Mouse (Mus musculus): ENCODE measurements around the gene Aldh3a1. TPM values are rescaled to one million over a fixed set of nuclear protein-coding genes. Genes with fewer than 3 reads are reported as not detected.

The Aldh3a1 gene
- polyA plus RNA-seq, 1 experiment from 2014 or later = 0.08 TPM

DNA sequence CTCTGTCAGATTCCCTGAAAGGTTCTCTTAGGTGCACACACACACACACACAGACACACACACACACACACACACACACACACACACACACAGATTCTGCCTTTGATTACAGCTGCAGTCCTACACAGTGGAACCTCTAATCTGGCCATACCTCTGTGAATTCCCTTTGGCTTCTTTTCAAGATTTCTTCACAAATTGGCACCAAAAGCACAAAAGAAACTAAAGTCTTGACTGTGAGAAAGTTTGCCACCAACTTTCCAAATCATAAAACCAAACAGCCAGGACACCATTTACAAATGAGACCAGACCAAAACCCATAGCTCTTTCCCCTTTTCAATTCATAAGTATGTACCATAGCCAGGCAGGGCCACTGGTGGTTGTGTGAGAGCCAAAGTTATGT lies 9.4 kb upstream of the Aldh3a1 start:
- Histone ChIP-seq H3K36me3 (no peaks in the 10 kb centered on the region), H3K4me1 (peaks cover 7% of the 10 kb centered on the region; the same call in 1 of the 2 replicates), H3K4me3 (no peak overlapping the region), H3K27me3 (replicated peaks) (peaks cover 14% of the 10 kb centered on the region), H3K9me3 (no peaks in the 10 kb centered on the region), H3K9ac (no peak overlapping the region), H3K27ac (replicated peaks) (no peak overlapping the region), H3K4me2 (no peak overlapping the region)
- ATAC-seq (ENCODE audit: extremely low read depth, insufficient number of reproducible peaks, low FRiP score, low TSS enrichment) = no peak

GRCm38 (mm10) chr11:61199620-61200362 lies 7.5 kb upstream of the Aldh3a1 start:
- Histone ChIP-seq H3K9ac (no peak overlapping the region), H3K27ac (replicated peaks) (no peak overlapping the region), H3K27me3 (replicated peaks) (0 out of 2 replicates have a peak, but pooled peaks cover under 1% of the 10 kb centered on the region), H3K4me2 (no peak overlapping the region), H3K4me1 (peaks cover 7% of the 10 kb centered on the region; the same call in 1 of the 2 replicates), H3K36me3 (no peaks in the 10 kb centered on the region), H3K4me3 (no peak overlapping the region), H3K9me3 (no peaks in the 10 kb centered on the region)
- no peak for ATAC-seq (ENCODE audit: extremely low read depth, insufficient number of reproducible peaks, low FRiP score, low TSS enrichment)
- WGBS = 59% methylated on average over 4 of the region's 4 CpGs

DNA sequence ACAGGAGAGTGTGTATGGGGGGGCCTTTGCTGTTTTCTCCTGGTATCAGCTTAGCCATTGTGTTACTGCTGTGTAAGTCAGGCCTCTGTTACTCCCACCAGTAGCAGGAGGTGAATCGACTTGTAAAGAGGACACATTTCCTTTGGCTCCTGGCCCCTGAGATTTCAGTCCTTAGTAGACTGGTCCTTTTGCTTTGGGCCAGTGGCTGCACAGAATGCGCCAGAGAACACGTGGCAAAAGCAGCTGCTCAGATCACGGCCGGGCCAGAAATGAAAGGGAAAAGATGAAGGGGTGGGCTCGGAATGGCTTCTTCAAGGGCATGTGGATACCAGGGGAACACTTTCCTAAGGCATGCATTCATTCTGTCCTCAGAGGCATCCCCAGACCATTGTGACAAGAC lies 5.2 kb upstream of the Aldh3a1 start:
- 75% methylated on average over 6 of the region's 6 CpGs for WGBS
- no peaks in the 10 kb centered on the region for H3K36me3 ChIP-seq
- H3K27me3 ChIP-seq (replicated peaks) = no peaks in the 10 kb centered on the region
- H3K4me1 ChIP-seq = peaks cover 12% of the 10 kb centered on the region
- no peaks in the 10 kb centered on the region for H3K9me3 ChIP-seq
- no peak for ATAC-seq (ENCODE audit: extremely low read depth, insufficient number of reproducible peaks, low FRiP score, low TSS enrichment)
- no peak overlapping the region for H3K4me3 ChIP-seq
- no peak overlapping the region for H3K27ac ChIP-seq (replicated peaks)
- no peak overlapping the region for H3K9ac ChIP-seq
- no peak overlapping the region for H3K4me2 ChIP-seq

GRCm38 (mm10) chr11:61202810-61203209 lies 4.5 kb upstream of the Aldh3a1 start:
- no peak for ATAC-seq (ENCODE audit: extremely low read depth, insufficient number of reproducible peaks, low FRiP score, low TSS enrichment)
- H3K4me3 ChIP-seq = no peak overlapping the region
- peaks cover 18% of the 10 kb centered on the region for H3K4me1 ChIP-seq
- H3K4me2 ChIP-seq = no peak overlapping the region
- H3K9me3 ChIP-seq = no peaks in the 10 kb centered on the region
- H3K9ac ChIP-seq = no peak overlapping the region
- H3K27me3 ChIP-seq (replicated peaks) = no peaks in the 10 kb centered on the region
- no peaks in the 10 kb centered on the region for H3K36me3 ChIP-seq
- no peak overlapping the region for H3K27ac ChIP-seq (replicated peaks)
- WGBS = 72% methylated on average over 2 of the region's 2 CpGs

DNA sequence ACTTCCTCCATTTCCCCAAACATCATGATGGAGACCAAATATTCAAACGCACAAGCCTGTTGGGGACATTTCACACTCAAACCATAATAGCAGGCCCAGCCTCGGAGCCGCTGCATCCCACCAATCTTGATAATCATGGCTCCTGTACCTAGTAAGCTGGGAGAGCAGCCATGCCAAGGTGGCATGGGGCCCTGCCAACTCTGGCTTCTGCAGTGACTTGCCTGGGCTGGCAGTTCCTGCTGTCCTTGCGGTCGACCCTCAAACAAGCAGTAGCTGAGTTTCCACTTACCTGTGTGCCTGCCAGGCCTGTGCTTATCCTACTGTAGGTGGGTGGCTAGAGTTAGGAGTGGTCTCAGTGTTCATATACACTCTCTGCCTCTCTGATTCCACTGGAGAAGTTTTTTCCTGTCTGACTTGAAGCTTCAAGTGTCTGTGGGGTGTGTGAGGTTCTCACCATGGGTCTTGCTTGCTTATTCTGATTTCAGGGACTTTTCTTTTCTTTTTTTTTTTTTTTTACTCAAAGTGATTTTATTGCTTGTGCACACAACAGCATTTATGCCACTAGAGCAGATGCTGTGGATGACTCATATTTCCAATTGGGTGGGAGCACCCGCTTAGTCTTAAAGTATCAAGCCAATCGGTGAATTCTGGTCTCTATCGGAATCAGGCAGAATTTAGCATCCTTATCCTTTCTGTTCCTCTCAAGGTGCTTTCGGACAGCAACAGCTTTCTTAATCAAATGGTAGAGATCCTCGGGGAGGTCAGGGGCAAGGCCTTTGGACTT lies 2.0 kb upstream of the Aldh3a1 start:
- H3K27me3 ChIP-seq (replicated peaks) = peaks cover 13% of the 10 kb centered on the region
- H3K4me3 ChIP-seq = no peak overlapping the region
- H3K36me3 ChIP-seq = no peaks in the 10 kb centered on the region
- no peak overlapping the region for H3K27ac ChIP-seq (replicated peaks)
- no peak overlapping the region for H3K4me2 ChIP-seq
- peaks cover 22% of the 10 kb centered on the region for H3K4me1 ChIP-seq
- no peak overlapping the region for H3K9ac ChIP-seq
- no peaks in the 10 kb centered on the region for H3K9me3 ChIP-seq
- WGBS = 84% methylated on average over 10 of the region's 10 CpGs
- ATAC-seq (ENCODE audit: extremely low read depth, insufficient number of reproducible peaks, low FRiP score, low TSS enrichment) = no peak

DNA sequence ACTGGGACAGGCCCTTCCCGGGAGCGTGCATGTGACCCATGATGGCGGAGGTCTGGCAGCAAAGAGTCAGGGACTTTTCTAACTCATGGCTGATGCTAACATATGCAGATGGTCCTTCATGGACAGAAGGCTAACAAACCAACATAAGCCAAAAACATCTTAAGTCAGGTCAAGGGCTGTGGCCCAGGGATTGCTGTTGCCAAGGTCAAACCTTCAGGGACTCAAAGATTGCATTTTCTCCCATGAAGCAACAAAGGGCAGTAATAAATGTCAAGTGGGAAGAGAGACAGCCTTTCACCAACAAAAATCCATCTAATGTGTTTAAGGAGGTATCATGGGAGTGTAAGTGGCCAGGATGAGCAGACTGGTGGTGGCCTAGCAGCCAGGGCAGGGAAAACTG lies 1.2 kb upstream of the Aldh3a1 start:
- Histone ChIP-seq H3K4me3 (no peak overlapping the region), H3K27me3 (replicated peaks) (peaks cover 19% of the 10 kb centered on the region), H3K27ac (replicated peaks) (no peak overlapping the region), H3K4me1 (peaks cover 22% of the 10 kb centered on the region), H3K36me3 (no peaks in the 10 kb centered on the region), H3K9me3 (no peaks in the 10 kb centered on the region), H3K9ac (no peak overlapping the region), H3K4me2 (no peak overlapping the region)
- ATAC-seq (ENCODE audit: extremely low read depth, insufficient number of reproducible peaks, low FRiP score, low TSS enrichment) = no peak
- 89% methylated on average over 3 of the region's 3 CpGs for WGBS

GRCm38 (mm10) chr11:61208316-61208715 lies 979 bp downstream of the Aldh3a1 start:
- Histone ChIP-seq H3K4me3 (no peak overlapping the region), H3K9ac (no peak overlapping the region), H3K27ac (replicated peaks) (peak overlapping the region; percentile 61; the same call in 1 of the 2 replicates), H3K36me3 (no peaks in the 10 kb centered on the region), H3K9me3 (no peaks in the 10 kb centered on the region), H3K4me1 (peaks cover 25% of the 10 kb centered on the region), H3K27me3 (replicated peaks) (peaks cover 41% of the 10 kb centered on the region), H3K4me2 (no peak overlapping the region)
- no peak for ATAC-seq (ENCODE audit: extremely low read depth, insufficient number of reproducible peaks, low FRiP score, low TSS enrichment)
- WGBS = 66% methylated on average over 10 of the region's 10 CpGs

GRCm38 (mm10) chr11:61212102-61212501 lies 4.8 kb downstream of the Aldh3a1 start:
- WGBS = 26% methylated on average over 20 of the region's 20 CpGs

GRCm38 (mm10) chr11:61215936-61216335 lies 8.6 kb downstream of the Aldh3a1 start:
- H3K36me3 ChIP-seq = no peaks in the 10 kb centered on the region
- WGBS = 85% methylated on average over 3 of the region's 3 CpGs
- ATAC-seq (ENCODE audit: extremely low read depth, insufficient number of reproducible peaks, low FRiP score, low TSS enrichment) = no peak
- no peak overlapping the region for H3K9ac ChIP-seq
- peaks cover 2% of the 10 kb centered on the region for H3K4me1 ChIP-seq
- H3K9me3 ChIP-seq = no peaks in the 10 kb centered on the region
- no peak overlapping the region for H3K4me3 ChIP-seq
- H3K27ac ChIP-seq (replicated peaks) = no peak overlapping the region
- H3K4me2 ChIP-seq = no peak overlapping the region
- peaks cover 37% of the 10 kb centered on the region for H3K27me3 ChIP-seq (replicated peaks)

More at GRCm38 (mm10) chr11:61212102-61212501, 4.8 kb downstream of the Aldh3a1 start:
- no peak overlapping the region for H3K4me3 ChIP-seq
- no peak for ATAC-seq (ENCODE audit: extremely low read depth, insufficient number of reproducible peaks, low FRiP score, low TSS enrichment)
- peaks cover 55% of the 10 kb centered on the region for H3K27me3 ChIP-seq (replicated peaks)
- no peaks in the 10 kb centered on the region for H3K36me3 ChIP-seq
- no peak overlapping the region for H3K9ac ChIP-seq
- no peaks in the 10 kb centered on the region for H3K9me3 ChIP-seq
- H3K4me2 ChIP-seq = no peak overlapping the region
- H3K4me1 ChIP-seq = peaks cover 20% of the 10 kb centered on the region
- no peak overlapping the region for H3K27ac ChIP-seq (replicated peaks)

DNA sequence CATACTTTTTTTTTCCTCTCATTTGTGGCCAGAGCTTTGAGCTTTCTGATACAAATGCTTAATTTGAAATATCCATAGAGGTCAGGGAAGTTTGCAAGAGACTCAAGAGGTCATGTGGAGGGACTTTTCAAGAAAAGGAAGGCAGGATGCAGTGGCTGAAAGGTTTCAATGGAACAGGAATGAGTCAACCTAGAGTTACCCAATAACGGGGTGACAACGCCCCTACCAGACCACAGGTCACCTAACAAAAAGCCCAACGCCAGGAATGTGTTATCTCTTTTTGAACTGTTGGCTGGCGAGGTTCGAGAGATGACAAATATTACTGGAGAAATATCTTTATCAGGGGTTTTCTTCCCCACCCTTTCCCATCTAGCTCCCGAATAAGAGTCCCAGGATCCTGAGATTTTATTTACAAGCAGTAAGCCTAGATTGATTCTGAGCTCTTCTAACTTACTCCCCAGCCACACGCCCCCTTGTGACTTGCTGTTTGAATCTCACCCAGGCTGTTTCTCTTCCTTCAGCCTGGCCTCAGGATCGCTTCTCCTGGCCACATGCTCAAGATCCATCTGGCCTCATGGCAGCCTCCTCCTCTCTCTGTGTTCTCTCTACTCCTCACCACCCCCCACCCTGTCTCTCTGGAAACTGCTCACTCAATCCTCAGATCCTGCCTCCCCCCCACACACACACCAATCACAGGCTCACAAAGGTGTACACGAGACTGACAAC lies 13.0 kb downstream of the Aldh3a1 start:
- no peak overlapping the region for H3K9ac ChIP-seq
- peaks cover 17% of the 10 kb centered on the region for H3K4me1 ChIP-seq
- H3K4me3 ChIP-seq = no peak overlapping the region
- WGBS = 51% methylated on average over 9 of the region's 9 CpGs
- no peaks in the 10 kb centered on the region for H3K9me3 ChIP-seq
- H3K4me2 ChIP-seq = no peak overlapping the region
- H3K27me3 ChIP-seq (replicated peaks) = no peaks in the 10 kb centered on the region
- no peak for ATAC-seq (ENCODE audit: extremely low read depth, insufficient number of reproducible peaks, low FRiP score, low TSS enrichment)
- no peak overlapping the region for H3K27ac ChIP-seq (replicated peaks)
- no peaks in the 10 kb centered on the region for H3K36me3 ChIP-seq

- ATAC-seq (ENCODE audit: extremely low read depth, insufficient number of reproducible peaks, low FRiP score, low TSS enrichment) = no peak
- Histone ChIP-seq H3K9me3 (no peaks in the 10 kb centered on the region), H3K36me3 (no peaks in the 10 kb centered on the region), H3K27ac (replicated peaks) (no peak overlapping the region), H3K27me3 (replicated peaks) (no peaks in the 10 kb centered on the region), H3K4me3 (no peak overlapping the region), H3K4me1 (peaks cover 31% of the 10 kb centered on the region), H3K9ac (no peak overlapping the region), H3K4me2 (no peak overlapping the region)
- WGBS = 87% methylated on average over 1 of the region's 1 CpGs
Measured at GRCm38 (mm10) chr11:61222007-61222406, 14.7 kb downstream of the Aldh3a1 start.
